Mouse (Mus musculus) right cerebral cortex, postnatal 36 days (tissue): ENCODE measurements around the gene Vti1b.

Experiments used
- DNase-seq, 2 experiments: peaks; one replicate each; pipeline ENCODE4 v3.0.0; 2022; ENCODE audit warnings: low spot score in 2 of 2, mixed read lengths in 1 of 2

Vti1b gene

DNA sequence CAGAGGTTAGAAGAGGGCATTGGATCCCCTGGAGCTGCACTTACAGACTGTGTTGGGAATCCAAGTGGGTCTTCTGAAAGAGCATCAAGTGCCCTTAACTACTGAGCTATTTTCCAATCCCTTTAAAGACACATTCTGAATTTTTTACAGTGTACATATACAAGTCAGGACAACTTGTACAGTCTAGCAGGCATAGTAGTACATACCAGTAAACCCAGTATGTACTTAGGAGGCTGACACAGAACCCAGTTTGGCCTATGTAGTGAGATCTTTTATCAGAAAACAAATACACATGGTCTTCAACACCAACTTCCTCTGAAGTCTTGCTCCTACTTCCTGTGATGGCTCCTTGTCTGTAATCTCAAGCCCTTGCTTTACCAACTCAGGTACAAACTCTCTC lies 33.5 kb downstream of the Vti1b start:
- DNase-seq = no peak

DNA sequence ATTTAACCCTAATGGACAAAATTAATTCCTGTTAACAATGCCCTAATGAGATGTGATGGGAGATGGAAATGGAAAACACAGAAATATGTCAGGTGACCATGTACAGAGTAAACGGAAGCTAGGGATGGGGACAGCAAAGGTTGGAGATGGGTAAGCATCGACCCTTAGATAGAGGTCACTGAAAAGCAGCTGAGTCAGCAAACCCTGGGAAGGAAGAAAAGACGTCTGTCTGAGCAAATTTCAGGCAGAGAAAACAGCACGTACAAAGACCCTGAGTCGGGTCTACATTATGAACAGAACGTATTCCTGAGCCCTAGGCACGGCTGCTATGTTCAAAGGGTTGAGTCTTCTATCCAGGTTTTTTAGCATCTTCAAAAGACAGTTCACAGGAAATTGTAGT lies 35.5 kb downstream of the Vti1b start:
- DNase-seq = no peak

DNA sequence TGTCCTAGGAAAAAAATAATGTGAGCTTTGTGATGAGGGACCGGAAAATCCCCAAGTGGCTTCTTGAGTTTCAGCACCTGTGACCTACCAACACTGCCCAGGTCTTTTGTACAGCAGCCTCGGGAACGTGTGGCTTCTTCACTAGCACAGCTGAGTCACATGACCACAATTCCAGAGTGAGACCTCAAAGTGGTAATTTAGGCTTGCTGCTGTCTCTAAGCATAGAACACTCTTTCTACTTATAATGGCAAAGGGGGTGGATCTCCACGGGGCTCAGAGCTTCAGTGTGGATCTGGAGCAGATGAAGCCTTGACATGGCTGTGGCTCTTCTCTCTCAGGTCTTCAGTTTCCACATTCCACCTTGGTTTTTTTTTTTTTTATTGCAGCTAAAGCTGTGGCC lies 37.4 kb downstream of the Vti1b start:
- peak in 1 of 2 experiments; percentile 26 for DNase-seq

DNA sequence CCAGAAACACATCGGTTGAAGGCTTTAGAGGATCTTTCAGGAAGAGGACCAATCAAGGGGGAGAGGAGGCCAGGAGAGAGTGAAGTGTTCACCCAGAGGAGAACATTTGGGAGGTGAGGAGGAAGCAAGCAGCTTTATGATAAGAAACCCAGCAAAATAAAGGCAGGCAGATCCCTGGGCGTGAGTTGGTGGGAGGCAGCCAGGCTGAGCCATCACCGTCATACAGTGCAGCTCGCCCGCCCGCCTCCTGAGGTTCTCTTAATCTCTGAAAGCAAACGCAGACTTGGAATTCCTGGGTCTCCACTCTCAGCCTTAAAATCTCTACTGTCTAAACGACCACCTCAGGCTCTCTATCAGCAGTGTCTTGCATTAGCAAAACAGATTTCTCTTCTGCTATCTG lies 37.8 kb downstream of the Vti1b start:
- peak in 1 of 2 experiments; percentile 16 for DNase-seq

DNA sequence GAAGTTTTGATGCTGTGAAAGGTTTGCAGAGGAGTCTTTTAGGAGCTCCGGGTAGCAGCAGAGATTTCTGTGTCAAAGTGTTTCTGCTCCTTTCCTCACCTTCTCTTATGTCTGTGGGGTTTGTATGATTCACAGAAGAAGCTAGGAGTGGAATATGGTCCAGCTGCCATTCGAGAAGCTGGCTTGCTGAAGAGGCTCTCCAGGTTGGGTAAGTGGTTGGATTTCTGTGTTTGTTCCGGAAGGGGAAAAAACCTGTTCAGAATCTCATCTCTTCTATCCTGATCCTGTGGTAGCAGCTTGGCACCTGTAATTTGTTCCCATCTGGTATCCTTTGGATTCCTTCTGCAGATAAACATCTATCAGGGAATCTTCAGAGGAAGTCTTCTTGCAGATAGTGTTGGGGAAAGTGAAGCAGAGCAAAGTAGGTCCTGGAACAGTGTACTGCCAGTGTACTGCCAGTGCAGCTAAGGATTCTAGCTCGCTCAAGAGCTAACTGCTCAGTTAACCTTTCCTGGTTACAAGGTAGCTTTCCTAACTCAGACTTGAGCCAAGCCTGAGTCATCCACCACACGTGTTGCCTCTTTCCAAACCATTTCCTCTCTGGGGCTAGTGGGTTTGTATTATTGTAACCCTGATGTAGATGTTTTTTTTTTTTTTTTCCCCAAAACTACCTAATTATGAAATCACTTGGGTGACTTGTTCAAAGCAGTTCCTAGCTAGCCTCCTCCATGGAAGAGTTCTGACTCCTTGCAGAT lies 40.6 kb downstream of the Vti1b start:
- DNase-seq = no peak

DNA sequence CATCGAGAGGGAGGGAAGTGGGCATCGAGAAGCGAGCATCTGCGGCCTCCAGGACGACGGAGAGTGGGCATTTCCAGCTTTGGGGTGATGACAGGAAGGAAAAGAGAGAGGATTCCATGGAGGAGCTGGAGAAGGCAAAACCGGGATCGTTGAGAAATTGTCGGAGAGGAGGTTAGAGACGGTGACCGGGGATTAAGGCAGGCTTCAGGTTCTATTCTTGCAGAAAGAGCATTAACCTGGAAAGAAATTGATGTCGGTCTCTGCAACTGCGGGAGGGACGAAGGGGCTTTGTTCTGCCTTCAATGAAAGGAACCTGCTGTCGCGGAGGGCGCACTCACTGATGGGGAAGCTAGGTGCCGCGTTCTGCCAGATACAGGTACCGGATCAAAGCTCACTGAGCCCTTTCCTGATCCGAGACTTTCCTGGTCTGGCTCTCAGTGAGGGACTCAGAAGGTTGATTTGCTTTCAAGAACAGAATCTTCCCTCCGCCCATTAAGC lies 41.2 kb downstream of the Vti1b start:
- DNase-seq = no peak

DNA sequence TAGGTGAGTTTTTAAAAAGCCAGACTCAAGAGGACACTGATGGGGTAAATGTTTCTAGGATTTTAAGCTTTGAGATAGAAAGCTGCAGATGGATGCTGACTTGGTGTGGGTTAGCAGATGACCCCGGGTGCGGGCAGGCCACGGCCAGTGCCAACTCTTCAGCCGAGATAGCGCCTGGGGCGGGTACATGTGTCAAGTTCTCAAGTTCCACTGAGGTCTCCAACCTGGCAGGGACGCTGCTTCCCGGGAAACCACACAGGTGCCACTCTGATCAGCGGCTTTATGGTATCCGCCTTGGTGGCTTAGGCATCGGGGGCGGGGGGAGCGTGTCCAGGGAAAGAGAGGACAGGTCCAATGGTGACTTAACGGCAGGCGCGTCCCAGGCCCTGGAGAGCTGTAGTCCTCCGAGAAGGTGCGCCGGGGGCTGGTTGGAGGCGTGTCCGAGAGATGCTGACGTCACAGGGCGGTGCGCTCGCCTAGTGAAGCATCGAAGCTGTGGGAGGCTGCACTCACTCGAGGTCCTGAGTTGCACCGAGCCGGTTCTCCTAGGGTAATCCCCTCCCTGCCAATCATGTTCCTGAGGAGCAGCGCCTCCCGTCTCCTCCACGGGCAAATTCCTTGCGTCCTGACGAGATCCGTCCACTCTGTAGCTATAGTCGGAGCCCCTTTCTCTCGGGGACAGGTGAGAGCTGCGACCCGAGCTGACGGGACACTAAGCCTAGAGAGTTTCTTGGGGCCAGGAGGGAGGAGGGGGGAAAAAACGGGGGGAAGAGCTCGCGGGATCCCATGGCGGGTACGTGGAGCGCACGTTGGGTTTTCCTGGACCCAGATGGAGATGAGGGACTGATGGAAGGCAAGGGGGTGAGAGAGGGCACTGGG lies 41.9 kb downstream of the Vti1b start, which contains the start of gene Arg2:
TSS of gene Arg2 (plus strand) at position 479 of the 879 bp plus-strand sequence.
- peak; percentile 59 to 69 for DNase-seq

DNA sequence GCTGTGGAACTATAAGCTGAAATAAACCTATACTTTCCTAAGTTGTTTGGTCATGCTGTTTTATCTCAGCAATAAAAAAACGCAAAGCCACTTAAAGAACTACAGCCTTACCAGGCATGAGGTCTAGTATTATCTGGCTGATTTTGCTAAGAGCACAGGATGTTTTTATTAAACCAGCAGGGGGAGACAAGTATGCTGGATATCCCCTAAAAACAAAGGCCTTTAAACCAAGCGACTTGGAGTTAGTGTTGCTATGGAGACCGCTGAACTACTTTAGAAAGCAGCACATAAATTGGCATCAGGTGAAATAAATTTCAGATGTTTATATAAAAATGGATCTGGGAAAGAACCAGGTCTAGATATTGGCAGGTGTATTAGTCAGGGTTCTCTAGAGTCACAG lies 49.6 kb downstream of the Vti1b start:
- no peak for DNase-seq

DNA sequence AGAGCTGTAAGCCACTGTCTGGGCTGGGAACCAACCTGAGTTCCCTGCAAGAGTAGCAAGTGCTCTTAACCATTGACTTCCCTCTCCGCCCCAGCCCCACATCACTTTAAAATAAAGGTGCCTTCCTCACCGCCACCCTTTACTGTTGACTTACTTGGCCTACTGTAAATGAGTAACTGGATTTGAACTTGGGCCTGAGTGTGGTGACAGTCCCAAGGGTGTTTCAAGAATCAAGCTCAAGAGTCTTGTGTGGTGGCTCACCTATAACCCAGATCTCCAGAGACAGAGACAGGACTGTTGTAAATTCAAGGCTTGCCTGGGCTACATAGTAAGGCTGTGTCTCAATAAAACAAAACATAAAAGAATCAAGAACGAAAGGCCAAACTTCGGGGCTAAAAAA lies 53.5 kb downstream of the Vti1b start:
- DNase-seq = no peak
